ENCODE assay signal across 14 mouse cellular contexts in genomic region chr2:61246691-61247258, GRCm38 (mm10).
DNase-seq lines count a peak whose midpoint lies in the region; ATAC-seq and TF ChIP-seq lines count a peak whose summit lies in the region.
"Had no signal": no experiment of that assay in that cellular context is flagged by ENCODE, and none has a peak within 500 bp of the region (broad histone marks: within the 10 kb centered on the region; RNA-seq: fewer than 3 reads in every experiment).

No protein-coding gene starts in this region.

- H3K27me3 ChIP-seq in hindbrain, embryonic 11.5 days (ENCODE audit: control insufficient read depth, insufficient read depth, low read length) = no peaks in the 10 kb centered on the region
- H3K27me3 ChIP-seq in hindbrain, embryonic 14.5 days (ENCODE audit: control insufficient read depth, insufficient read depth, low read length) = no peaks in the 10 kb centered on the region
- no peaks in the 10 kb centered on the region for H3K27me3 ChIP-seq in limb, embryonic 12.5 days
- H3K27me3 ChIP-seq in thymus, adult 2 months (ENCODE audit: control insufficient read depth, insufficient read depth, low read length) = no peaks in the 10 kb centered on the region
- H3K27me3 ChIP-seq: CH12.LX had no signal

- no peaks in the 10 kb centered on the region for H3K9me3 ChIP-seq in hindbrain, embryonic 11.5 days (ENCODE audit: control insufficient read depth, low read length)
- no peaks in the 10 kb centered on the region for H3K9me3 ChIP-seq in hindbrain, embryonic 14.5 days (ENCODE audit: control insufficient read depth, low read length)
- no peaks in the 10 kb centered on the region for H3K9me3 ChIP-seq in limb, embryonic 12.5 days

- no peak for TF ChIP-seq POLR2A in thymus, adult 2 months (IDR thresholded peaks at IDR 0.05; ENCODE audit: control insufficient read depth, extremely low read depth, insufficient read depth, low read length, poor library complexity)

- no peak for TF ChIP-seq CTCF in thymus, adult 2 months (IDR thresholded peaks at IDR 0.05; ENCODE audit: borderline replicate concordance, control insufficient read depth, extremely low read depth, insufficient read depth, low read length, poor library complexity)

- 6% methylated on average over 3 of the region's 3 CpGs for WGBS in hindbrain, embryonic 11.5 days
- WGBS in hindbrain, embryonic 14.5 days = 15% methylated on average over 3 of the region's 3 CpGs
- 7% methylated on average over 3 of the region's 3 CpGs for WGBS in limb, embryonic 12.5 days
- WGBS in thymus, adult 2 months = 39% methylated on average over 3 of the region's 3 CpGs

- no peak for ATAC-seq in hindbrain, embryonic 11.5 days (ENCODE audit: low FRiP score)
- ATAC-seq in hindbrain, embryonic 14.5 days (ENCODE audit: low FRiP score) = no peak
- no peak for ATAC-seq in limb, embryonic 12.5 days (ENCODE audit: insufficient number of reproducible peaks, insufficient read depth, low FRiP score, low TSS enrichment, low read depth)
- ATAC-seq: activated CD4-positive, CD25-positive, alpha-beta regulatory T cell, adult 4 months had no signal

- no peaks in the 10 kb centered on the region for H3K36me3 ChIP-seq in hindbrain, embryonic 11.5 days (ENCODE audit: control insufficient read depth, insufficient read depth, low read length)
- no peaks in the 10 kb centered on the region for H3K36me3 ChIP-seq in hindbrain, embryonic 14.5 days (replicated peaks; ENCODE audit: control insufficient read depth, insufficient read depth)
- no peaks in the 10 kb centered on the region for H3K36me3 ChIP-seq in limb, embryonic 12.5 days
- H3K36me3 ChIP-seq in thymus, adult 2 months (ENCODE audit: control insufficient read depth, insufficient read depth, low read length) = no peaks in the 10 kb centered on the region

- H3K4me1 ChIP-seq in hindbrain, embryonic 11.5 days (replicated peaks; ENCODE audit: control insufficient read depth, insufficient read depth, low read length) = no peaks in the 10 kb centered on the region
- H3K4me1 ChIP-seq in hindbrain, embryonic 14.5 days (replicated peaks; ENCODE audit: control insufficient read depth, insufficient read depth, low read length) = no peaks in the 10 kb centered on the region
- peaks cover 16% of the 10 kb centered on the region for H3K4me1 ChIP-seq in limb, embryonic 12.5 days (replicated peaks)
- no peaks in the 10 kb centered on the region for H3K4me1 ChIP-seq in thymus, adult 2 months (replicated peaks; ENCODE audit: control insufficient read depth, insufficient read depth, low read length)

- no peak overlapping the region for H3K9ac ChIP-seq in hindbrain, embryonic 11.5 days (ENCODE audit: low read depth, low read length)
- H3K9ac ChIP-seq in hindbrain, embryonic 14.5 days = no peak overlapping the region
- H3K9ac ChIP-seq in limb, embryonic 12.5 days (replicated peaks) = no peak overlapping the region

- H3K4me2 ChIP-seq in hindbrain, embryonic 11.5 days (replicated peaks; ENCODE audit: low read depth, low read length) = no peak overlapping the region
- no peak overlapping the region for H3K4me2 ChIP-seq in hindbrain, embryonic 14.5 days (replicated peaks)
- no peak overlapping the region for H3K4me2 ChIP-seq in limb, embryonic 12.5 days

- peak; percentile 11 for DNase-seq in hindbrain, embryonic 11.5 days (ENCODE audit: low spot score)
- no peak for DNase-seq in hindbrain, embryonic 14.5 days (ENCODE audit: low spot score)
- peak; percentile 62 for DNase-seq in 3T3-L1 (ENCODE audit: low read depth, low spot score)
- DNase-seq in Muller cell, postnatal 12 days (ENCODE audit: inconsistent ontology term) = peak; percentile 51
- DNase-seq in thymus, postnatal 0 days (ENCODE audit: low spot score) = no peak
- DNase-seq in gastrocnemius, postnatal 25 days = no peak
- DNase-seq in thymus, adult 2 months = no peak
- DNase-seq: cerebellum, postnatal 14 days; gastrocnemius, postnatal 36 days; kidney, postnatal 10 days; thymus, postnatal 36 days had no signal

- H3K4me3 ChIP-seq in hindbrain, embryonic 11.5 days (ENCODE audit: low read depth, low read length) = no peak overlapping the region
- H3K4me3 ChIP-seq in hindbrain, embryonic 14.5 days (replicated peaks; ENCODE audit: low read length) = no peak overlapping the region
- no peak overlapping the region for H3K4me3 ChIP-seq in limb, embryonic 12.5 days (replicated peaks)
- H3K4me3 ChIP-seq in thymus, adult 2 months (ENCODE audit: control insufficient read depth, insufficient read depth, low read length) = no peak overlapping the region

- H3K27ac ChIP-seq in hindbrain, embryonic 11.5 days (ENCODE audit: low read depth, low read length) = no peak overlapping the region
- no peak overlapping the region for H3K27ac ChIP-seq in hindbrain, embryonic 14.5 days
- H3K27ac ChIP-seq in limb, embryonic 12.5 days = peak overlapping the region; percentile 30; the same call in 1 of the 2 replicates
- H3K27ac ChIP-seq in thymus, adult 2 months (ENCODE audit: control insufficient read depth, insufficient read depth, low read length) = no peak overlapping the region

Comparison
In these comparisons a context has a peak if more than half of its experiments do, and no peak if none do; other contexts are left out.
1. DNase-seq: peak in hindbrain, embryonic 11.5 days (single experiment), 3T3-L1 (single experiment) and Muller cell, postnatal 12 days (single experiment); none in hindbrain, embryonic 14.5 days (single experiment), thymus, postnatal 0 days (single experiment), gastrocnemius, postnatal 25 days (single experiment) and thymus, adult 2 months (single experiment).